ENCODE assay signal across 8 mouse cellular contexts in genomic region chr15:103214971-103215907, GRCm38 (mm10). TPM values are rescaled to one million over a fixed set of nuclear protein-coding genes. Genes with fewer than 3 reads are reported as not detected.
A peak's percentile ranks its signal among the peaks of the same experiment; 100 is the strongest.
DNase-seq lines count a peak whose midpoint lies in the region; ATAC-seq and TF ChIP-seq lines count a peak whose summit lies in the region.

No protein-coding gene starts in this region.

- peaks cover 81% of the 10 kb centered on the region for H3K79me3 ChIP-seq in C2C12 (ENCODE audit: low read depth)

- H3K4me3 ChIP-seq in C2C12 (ENCODE audit: insufficient read depth, poor library complexity, severe bottlenecking), result peak overlapping the region; percentile 28
- H3K4me3 ChIP-seq in brown adipose tissue, adult 24 weeks (ENCODE audit: insufficient read depth, low read depth, low read length), result peak overlapping the region; percentile 82
- H3K4me3 ChIP-seq in heart, embryonic 14.5 days (ENCODE audit: control insufficient read depth in 1 of 2, insufficient read depth in 1 of 2, low read depth in 1 of 2, low read length in 2 of 2), result peak overlapping the region; percentile 42 to 50
- peak overlapping the region; percentile 22 for H3K4me3 ChIP-seq in liver, embryonic 12.5 days

- peak overlapping the region; percentile 90 for H3K27ac ChIP-seq in brown adipose tissue, adult 24 weeks (replicated peaks; ENCODE audit: low read depth, low read length)
- peak overlapping the region; percentile 87 to 96 for H3K27ac ChIP-seq in heart, embryonic 14.5 days (replicated peaks in 1 of 2; ENCODE audit: control insufficient read depth in 1 of 2, insufficient read depth in 1 of 2, low read depth in 2 of 2, low read length in 2 of 2)
- H3K27ac ChIP-seq in liver, embryonic 12.5 days, result peak overlapping the region; percentile 69

- peak overlapping the region; percentile 75 for H3K9ac ChIP-seq in heart, embryonic 14.5 days (ENCODE audit: low read length)
- peak overlapping the region; percentile 44 for H3K9ac ChIP-seq in liver, embryonic 12.5 days

- H3K9me3 ChIP-seq in heart, embryonic 14.5 days (ENCODE audit: control insufficient read depth, low read length), result no peaks in the 10 kb centered on the region
- no peaks in the 10 kb centered on the region for H3K9me3 ChIP-seq in liver, embryonic 12.5 days (replicated peaks)

- DNase-seq in fibroblast of lung, adult 2 months (ENCODE audit: low read depth), result peak; percentile 91
- DNase-seq in kidney, postnatal 10 days, result peak; percentile 95
- DNase-seq in naive thymus-derived CD4-positive, alpha-beta T cell, adult 2 months (ENCODE audit: low read depth), result peak; percentile 87
- peak; percentile 79 for DNase-seq in splenic B cell, adult 2 months (ENCODE audit: low read depth, low spot score)

- H3K4me1 ChIP-seq in brown adipose tissue, adult 24 weeks (ENCODE audit: control insufficient read depth, insufficient read depth, insufficient read length, low read length), result no peaks in the 10 kb centered on the region; the same call in 1 of the 2 replicates
- peaks cover 13 to 21% of the 10 kb centered on the region in 2 experiments for H3K4me1 ChIP-seq in heart, embryonic 14.5 days (ENCODE audit: control insufficient read depth in 2 of 2, insufficient read depth in 2 of 2, low read length in 2 of 2)
- H3K4me1 ChIP-seq in liver, embryonic 12.5 days, result peaks cover 40% of the 10 kb centered on the region

- peaks cover 99% of the 10 kb centered on the region for H3K79me2 ChIP-seq in C2C12 (ENCODE audit: control insufficient read depth, insufficient read depth)

- peak overlapping the region; percentile 78 for H3K4me2 ChIP-seq in heart, embryonic 14.5 days (ENCODE audit: low read length)
- peak overlapping the region; percentile 54 for H3K4me2 ChIP-seq in liver, embryonic 12.5 days

- WGBS in heart, embryonic 14.5 days, result 2% methylated on average over 15 of the region's 15 CpGs
- 7% methylated on average over 15 of the region's 15 CpGs for WGBS in liver, embryonic 12.5 days (ENCODE audit: insufficient replicate concordance)

- H3K27me3 ChIP-seq in C2C12 (ENCODE audit: control insufficient read depth, insufficient read depth, insufficient read length), result no peaks in the 10 kb centered on the region
- H3K27me3 ChIP-seq in heart, embryonic 14.5 days (ENCODE audit: control insufficient read depth, insufficient read depth, low read length), result no peaks in the 10 kb centered on the region
- no peaks in the 10 kb centered on the region for H3K27me3 ChIP-seq in liver, embryonic 12.5 days (replicated peaks)
- H3K27me3 ChIP-seq in splenic B cell, adult 2 months (ENCODE audit: control insufficient read depth, insufficient read depth, low read length, poor library complexity, severe bottlenecking), result no peaks in the 10 kb centered on the region

- no peak for TF ChIP-seq CTCF in C2C12 (IDR thresholded peaks at IDR 0.05; ENCODE audit: control insufficient read depth, insufficient read depth, insufficient read length)

- peaks cover 44% of the 10 kb centered on the region for H3K36me3 ChIP-seq in C2C12 (ENCODE audit: control insufficient read depth, insufficient read depth)
- peaks cover 31% of the 10 kb centered on the region for H3K36me3 ChIP-seq in heart, embryonic 14.5 days (ENCODE audit: control insufficient read depth, insufficient read depth, low read length)
- H3K36me3 ChIP-seq in liver, embryonic 12.5 days, result peaks cover 50% of the 10 kb centered on the region
- no peaks in the 10 kb centered on the region; the same call in none of the 2 replicates for H3K36me3 ChIP-seq in splenic B cell, adult 2 months (ENCODE audit: control insufficient read depth, insufficient read depth, low read length, poor library complexity, severe bottlenecking)

- peak overlapping the region; percentile 59 for H3ac ChIP-seq in C2C12 (ENCODE audit: control insufficient read depth, insufficient read length, low read depth)

- peak; percentile 89 for ATAC-seq in heart, embryonic 14.5 days (ENCODE audit: insufficient number of reproducible peaks, insufficient read depth, low FRiP score, low read depth)
- ATAC-seq in liver, embryonic 12.5 days, result peak; percentile 79

TF ChIP-seq in C2C12, 6 proteins besides CTCF, POLR2A, EP300 and RAD21:
- TF ChIP-seq MAX (IDR thresholded peaks at IDR 0.05), result peak; percentile 47
- TF ChIP-seq MYOD1 (IDR thresholded peaks at IDR 0.05; ENCODE audit: control insufficient read depth, insufficient read length, low read depth), result peak; percentile 95
- TF ChIP-seq FOSL1 (IDR thresholded peaks at IDR 0.05; ENCODE audit: insufficient read depth, low read length, poor library complexity, severe bottlenecking), result no peak

RNA-seq across cellular contexts. Expression of gene Cbx5, which starts 24.4 kb away (rescaled TPM):
- polyA plus RNA-seq in C2C12 (2012; fragmentation: generic; extraction: Trizol), result 52.3 TPM
- polyA plus RNA-seq in brown adipose tissue, adult 24 weeks (2012; ENCODE audit: insufficient read depth, insufficient read length, missing spikeins), result 29.2 and 37.9 TPM in 2 replicates
- 105 and 108 TPM in 2 replicates for polyA plus RNA-seq in heart, embryonic 14.5 days (2014; fragmentation: Nextera tagmentation; extraction: Ambion mirVana)
- polyA plus RNA-seq in liver, embryonic 12.5 days (2016; fragmentation: Nextera tagmentation; extraction: Ambion mirVana), result 84.2 and 84.5 TPM in 2 replicates

RNA-seq across cellular contexts. Expression of gene Hnrnpa1, which starts 25.0 kb away (rescaled TPM):
- 625 TPM for polyA plus RNA-seq in C2C12 (2012; fragmentation: generic; extraction: Trizol)
- 50.5 and 76.9 TPM in 2 replicates for polyA plus RNA-seq in brown adipose tissue, adult 24 weeks (2012; ENCODE audit: insufficient read depth, insufficient read length, missing spikeins)
- polyA plus RNA-seq in heart, embryonic 14.5 days (2014; fragmentation: Nextera tagmentation; extraction: Ambion mirVana), result 425 and 457 TPM in 2 replicates
- 584 and 591 TPM in 2 replicates for polyA plus RNA-seq in liver, embryonic 12.5 days (2016; fragmentation: Nextera tagmentation; extraction: Ambion mirVana)

RNA-seq across cellular contexts. Expression of gene Nfe2, which starts 43.0 kb away (rescaled TPM):
- 0.25 TPM for polyA plus RNA-seq in C2C12 (2012; fragmentation: generic; extraction: Trizol)
- polyA plus RNA-seq in brown adipose tissue, adult 24 weeks (2012; ENCODE audit: insufficient read depth, insufficient read length, missing spikeins), result not detected in 2 replicates
- 1.8 and 2.2 TPM in 2 replicates for polyA plus RNA-seq in heart, embryonic 14.5 days (2014; fragmentation: Nextera tagmentation; extraction: Ambion mirVana)
- polyA plus RNA-seq in liver, embryonic 12.5 days (2016; fragmentation: Nextera tagmentation; extraction: Ambion mirVana), result 168 TPM in 2 replicates

RNA-seq across cellular contexts. Expression of gene Smug1, which starts 48.3 kb away (rescaled TPM):
- polyA plus RNA-seq in C2C12 (2012; fragmentation: generic; extraction: Trizol), result 15.7 TPM
- polyA plus RNA-seq in brown adipose tissue, adult 24 weeks (2012; ENCODE audit: insufficient read depth, insufficient read length, missing spikeins), result 6.3 and 10.1 TPM in 2 replicates
- polyA plus RNA-seq in heart, embryonic 14.5 days (2014; fragmentation: Nextera tagmentation; extraction: Ambion mirVana), result 17.8 and 18.6 TPM in 2 replicates
- polyA plus RNA-seq in liver, embryonic 12.5 days (2016; fragmentation: Nextera tagmentation; extraction: Ambion mirVana), result 6.7 and 7.8 TPM in 2 replicates

RNA-seq across cellular contexts. Expression of gene Copz1, which starts 57.3 kb away (rescaled TPM):
- 191 TPM for polyA plus RNA-seq in C2C12 (2012; fragmentation: generic; extraction: Trizol)
- polyA plus RNA-seq in brown adipose tissue, adult 24 weeks (2012; ENCODE audit: insufficient read depth, insufficient read length, missing spikeins), result 85.4 and 95.1 TPM in 2 replicates
- 163 and 172 TPM in 2 replicates for polyA plus RNA-seq in heart, embryonic 14.5 days (2014; fragmentation: Nextera tagmentation; extraction: Ambion mirVana)
- 246 and 250 TPM in 2 replicates for polyA plus RNA-seq in liver, embryonic 12.5 days (2016; fragmentation: Nextera tagmentation; extraction: Ambion mirVana)

Comparison
In these comparisons a context has a peak if more than half of its experiments do, and no peak if none do; other contexts are left out.
1. Peak in every context shown above with its lines: DNase-seq, ATAC-seq, H3K4me3 ChIP-seq and H3K27ac ChIP-seq.
2. H3K4me3 ChIP-seq: peak in every context shown above with its lines; median percentile 82 in brown adipose tissue, adult 24 weeks; 46 in heart, embryonic 14.5 days; 28 in C2C12; 22 in liver, embryonic 12.5 days.
3. RNA of gene Nfe2, which starts 43.0 kb away (polyA plus RNA-seq): 168 TPM in liver, embryonic 12.5 days; 1.8 to 2.2 TPM in heart, embryonic 14.5 days, 0.25 TPM in C2C12 (single experiment) and not detected in brown adipose tissue, adult 24 weeks; every median in the first group is over 10 times any median in the second.